Mouse (Mus musculus) lung, postnatal 25 days (tissue): ENCODE data around the gene Gm10073.
"Not testable (repeated sequence)": the region's sequence is repeated elsewhere in the genome, so short reads cannot be mapped to it uniquely, and the experiment has no call there.

Source experiments
- DNase-seq: peaks from one replicate; pipeline ENCODE4 v3.0.0; 2022; ENCODE audit warnings: low spot score

Gm10073 gene

GRCm38 (mm10) chr8:106573168-106573567, at the start of gene Gm10073:
Gene Gm10073 (minus strand): TSS chr8:106573461.
- not testable (repeated sequence) for DNase-seq

- no peak for DNase-seq
Observed at GRCm38 (mm10) chr8:106623016-106623415, 49.8 kb upstream of the Gm10073 start.

DNA sequence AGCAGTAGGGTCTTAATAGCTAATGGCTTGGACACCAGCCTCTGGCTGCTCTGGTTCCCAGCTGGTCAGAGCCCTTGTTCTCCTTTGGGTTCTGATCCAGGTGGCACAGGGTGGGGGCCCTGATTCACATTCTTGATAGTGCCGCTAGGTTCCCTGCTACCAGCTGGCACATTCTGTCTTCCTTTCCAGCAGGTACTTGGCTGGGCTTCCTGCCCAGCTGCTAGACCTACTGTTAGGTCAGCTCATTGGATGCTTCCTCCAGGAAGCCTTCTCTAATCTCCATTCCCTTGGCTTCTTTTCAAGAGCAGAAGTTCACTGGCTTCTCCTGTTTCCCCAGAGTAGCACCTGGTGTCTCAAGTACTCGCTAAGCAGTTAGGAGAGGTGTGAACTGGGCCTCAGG, 47.2 kb upstream of the Gm10073 start:
- DNase-seq, result peak; percentile 65

DNA sequence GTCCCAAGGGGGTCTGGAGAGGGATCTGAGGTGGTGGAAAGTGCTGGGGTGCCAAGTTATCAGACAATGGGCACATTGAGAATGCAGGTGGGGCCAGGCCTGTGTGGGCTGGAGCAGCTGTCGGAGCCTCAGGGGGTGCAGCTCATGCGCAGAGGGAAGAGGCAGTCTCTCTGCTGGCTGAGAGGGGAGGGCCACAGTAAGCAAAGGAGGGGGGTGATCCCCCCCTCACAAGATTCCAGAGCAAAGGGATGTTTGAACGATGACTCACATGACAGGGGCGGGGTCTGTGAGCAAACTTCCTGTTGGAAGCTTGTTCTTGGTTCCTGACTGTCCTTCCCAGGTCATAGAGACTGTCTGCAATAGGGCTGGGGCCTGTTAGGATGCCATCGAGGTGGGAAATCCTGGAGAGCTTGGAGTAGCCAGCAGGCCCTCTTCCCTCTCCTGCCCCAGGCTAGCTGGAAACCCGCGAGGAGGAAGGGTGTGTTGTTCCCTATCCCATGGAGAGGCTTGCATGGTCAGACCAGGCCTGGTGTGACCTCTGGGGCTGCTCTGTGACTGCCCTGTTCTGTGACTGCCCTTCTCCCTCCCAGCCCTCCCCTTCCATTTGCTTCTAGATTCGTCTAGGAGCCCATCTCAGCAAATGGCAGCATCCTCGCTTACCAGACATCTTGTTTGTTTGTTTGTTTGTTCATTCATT, 46.4 kb upstream of the Gm10073 start:
- peak; percentile 81 for DNase-seq

DNA sequence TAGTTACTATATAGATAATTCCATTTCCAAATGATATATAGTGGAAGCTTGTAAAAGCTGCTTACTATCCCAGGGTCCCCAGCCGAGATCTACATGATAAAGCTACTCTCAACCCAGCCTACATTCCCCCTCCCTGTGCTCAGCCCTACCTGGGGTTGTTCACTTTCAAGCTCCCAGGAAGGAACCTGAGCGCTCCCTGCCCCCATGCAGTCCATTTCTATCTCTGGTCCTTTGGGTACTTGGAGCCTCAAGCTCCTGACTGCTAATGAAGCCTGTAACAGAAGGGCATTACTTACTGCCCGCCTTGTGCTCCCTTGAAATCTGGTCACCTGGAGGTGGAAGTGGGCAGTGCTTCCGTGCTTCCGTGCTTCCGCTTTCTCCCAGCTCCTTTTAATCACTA, 45.1 kb upstream of the Gm10073 start:
- DNase-seq, result no peak

DNA sequence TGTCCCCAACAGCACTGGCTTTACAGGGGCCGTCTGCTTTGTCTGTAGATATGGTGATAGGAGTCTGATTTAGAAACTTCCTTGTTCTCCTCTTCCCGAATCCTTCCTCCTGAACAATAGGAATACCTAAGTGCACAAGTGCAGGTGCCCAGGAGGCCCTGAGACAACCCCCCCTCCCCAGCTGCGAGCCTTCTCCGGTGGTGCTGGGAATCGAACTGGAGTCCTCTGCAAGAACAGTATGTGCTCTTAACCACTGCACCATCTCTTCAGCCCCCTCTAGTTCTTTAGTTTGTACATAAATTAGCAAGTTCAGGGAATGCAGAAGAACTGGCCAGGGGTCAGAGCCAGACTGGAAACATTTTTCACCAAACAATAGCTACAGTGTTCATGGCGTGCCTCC, 44.6 kb upstream of the Gm10073 start:
- no peak for DNase-seq

DNA sequence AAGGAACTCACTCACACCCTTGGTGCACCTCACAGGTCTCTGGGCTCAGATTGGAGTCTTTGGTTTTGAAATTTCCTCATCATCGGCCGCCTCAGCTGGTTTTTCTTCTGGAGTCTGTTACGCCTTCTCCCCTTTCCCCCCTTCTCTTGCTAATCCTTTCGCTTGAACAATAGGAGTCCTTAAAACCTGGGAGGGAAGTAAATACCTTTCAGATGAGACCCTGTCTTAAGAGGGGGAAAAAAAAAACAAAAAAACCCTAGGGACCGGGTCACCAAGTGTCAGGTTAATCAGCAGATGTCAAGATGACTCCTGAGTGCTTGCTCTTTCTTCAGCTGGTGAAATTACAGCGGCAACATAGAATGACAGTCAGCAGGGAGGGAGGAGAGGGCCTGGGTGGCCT, 43.9 kb upstream of the Gm10073 start:
- DNase-seq, result no peak

GRCm38 (mm10) chr8:106616679-106617078, 43.4 kb upstream of the Gm10073 start:
- DNase-seq, result no peak

DNA sequence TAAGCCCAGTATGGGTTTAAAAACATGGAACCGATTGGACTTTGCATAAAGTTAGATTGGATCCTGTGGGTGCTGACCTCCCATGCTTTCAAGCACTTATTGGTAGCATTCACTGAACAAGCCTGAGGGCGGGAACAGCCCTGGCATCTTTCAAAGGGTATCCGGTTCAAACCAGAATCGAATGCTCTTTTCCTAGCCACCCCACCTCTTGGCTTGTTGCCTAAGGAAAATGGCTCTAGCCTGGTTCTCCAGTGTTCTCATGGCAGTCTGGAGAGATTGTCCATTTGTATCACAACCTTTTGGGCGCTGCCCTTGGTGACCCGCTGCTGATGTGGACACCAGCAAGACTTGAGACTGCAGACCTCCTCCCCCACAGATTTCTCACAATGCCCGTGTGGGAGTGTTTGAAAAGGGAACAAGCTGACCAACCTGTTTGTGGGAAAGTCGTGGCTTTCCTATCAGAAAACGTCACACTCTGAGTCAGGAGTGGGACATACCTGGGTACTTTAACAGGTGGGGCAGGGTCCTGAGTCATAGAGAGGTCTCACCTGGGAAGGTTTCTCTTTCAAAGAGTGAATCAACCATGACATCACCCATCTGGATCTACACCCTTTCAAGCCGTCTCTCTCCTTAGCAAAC, 42.5 kb upstream of the Gm10073 start:
- DNase-seq, result peak; percentile 60

GRCm38 (mm10) chr8:106614704-106615103, 41.4 kb upstream of the Gm10073 start:
- no peak for DNase-seq

GRCm38 (mm10) chr8:106612047-106612446, 38.8 kb upstream of the Gm10073 start:
- no peak for DNase-seq

GRCm38 (mm10) chr8:106610958-106611640, 37.8 kb upstream of the Gm10073 start:
- peak; percentile 83 for DNase-seq

GRCm38 (mm10) chr8:106609076-106609903, 36.0 kb upstream of the Gm10073 start:
- no peak for DNase-seq

GRCm38 (mm10) chr8:106608425-106608824, 35.2 kb upstream of the Gm10073 start:
- DNase-seq, result no peak

GRCm38 (mm10) chr8:106607783-106608182, 34.5 kb upstream of the Gm10073 start:
- not testable (repeated sequence) for DNase-seq

DNA sequence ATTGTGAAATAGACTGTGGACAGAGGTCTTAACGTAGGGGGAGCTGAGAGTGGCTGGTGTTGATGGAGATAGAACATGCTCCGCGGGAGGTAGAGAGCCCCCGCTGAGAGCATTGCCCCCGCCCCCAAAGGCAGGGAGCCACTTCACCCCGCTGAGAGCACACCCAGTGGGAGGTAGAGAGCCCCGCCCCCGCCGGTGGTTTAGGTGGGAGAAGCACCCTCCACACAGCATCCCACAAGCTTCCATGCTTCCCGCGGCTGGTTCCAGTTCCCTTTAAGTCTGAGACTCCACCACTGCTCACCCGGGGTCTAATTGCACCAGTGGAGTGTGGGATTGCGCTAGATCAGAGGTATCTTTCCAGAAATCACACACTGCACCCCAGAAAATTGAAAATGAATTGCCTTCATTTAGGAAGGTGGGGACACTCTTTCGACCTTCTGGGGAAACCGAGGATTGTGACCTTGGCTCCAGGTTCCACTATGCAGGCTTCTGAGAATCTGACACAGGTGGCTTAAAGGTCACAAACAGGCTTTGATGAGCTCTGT, 33.4 kb upstream of the Gm10073 start:
- no peak for DNase-seq

- no peak for DNase-seq
Observed at GRCm38 (mm10) chr8:106606121-106606520, 32.9 kb upstream of the Gm10073 start.

DNA sequence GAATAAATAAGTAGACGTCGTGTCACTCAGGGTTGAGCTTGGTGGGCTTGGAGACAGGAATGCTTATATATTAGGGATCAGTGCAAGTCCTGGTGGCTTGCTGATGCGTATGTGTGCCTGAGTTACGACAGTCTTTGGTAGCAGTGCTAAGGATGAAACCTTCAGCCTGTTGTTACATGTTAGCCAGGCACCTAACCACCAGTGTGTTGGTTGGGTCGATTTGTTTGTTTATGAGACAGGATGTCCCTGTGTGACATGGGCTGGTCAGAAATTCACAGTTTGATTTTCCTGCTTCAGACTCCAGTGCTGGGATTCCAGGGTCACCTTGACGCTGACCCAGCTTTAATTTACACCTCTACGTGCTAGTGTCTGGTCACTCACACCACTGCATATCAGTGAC, 32.4 kb upstream of the Gm10073 start:
- no peak for DNase-seq

DNA sequence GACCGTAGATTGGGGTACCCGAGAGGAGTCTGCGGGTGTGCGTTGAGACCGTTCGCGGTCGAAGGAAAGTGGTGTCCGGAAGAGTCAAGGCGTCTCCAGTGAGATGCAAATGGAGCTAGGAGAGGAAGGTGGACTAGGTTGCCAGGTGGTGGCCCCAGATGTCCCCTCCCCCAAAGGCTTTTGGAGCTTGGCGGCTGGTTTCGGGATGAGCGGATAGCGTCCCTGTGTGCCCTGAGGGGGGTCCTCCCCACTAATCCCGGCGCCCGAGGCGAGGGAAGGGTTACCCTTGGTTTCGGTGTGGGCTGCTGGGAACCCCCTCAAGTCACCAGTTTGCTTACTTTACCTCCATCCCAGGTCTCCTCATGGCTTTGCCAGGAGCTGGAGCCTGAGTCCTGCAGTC, 30.7 kb upstream of the Gm10073 start:
- no peak for DNase-seq

DNA sequence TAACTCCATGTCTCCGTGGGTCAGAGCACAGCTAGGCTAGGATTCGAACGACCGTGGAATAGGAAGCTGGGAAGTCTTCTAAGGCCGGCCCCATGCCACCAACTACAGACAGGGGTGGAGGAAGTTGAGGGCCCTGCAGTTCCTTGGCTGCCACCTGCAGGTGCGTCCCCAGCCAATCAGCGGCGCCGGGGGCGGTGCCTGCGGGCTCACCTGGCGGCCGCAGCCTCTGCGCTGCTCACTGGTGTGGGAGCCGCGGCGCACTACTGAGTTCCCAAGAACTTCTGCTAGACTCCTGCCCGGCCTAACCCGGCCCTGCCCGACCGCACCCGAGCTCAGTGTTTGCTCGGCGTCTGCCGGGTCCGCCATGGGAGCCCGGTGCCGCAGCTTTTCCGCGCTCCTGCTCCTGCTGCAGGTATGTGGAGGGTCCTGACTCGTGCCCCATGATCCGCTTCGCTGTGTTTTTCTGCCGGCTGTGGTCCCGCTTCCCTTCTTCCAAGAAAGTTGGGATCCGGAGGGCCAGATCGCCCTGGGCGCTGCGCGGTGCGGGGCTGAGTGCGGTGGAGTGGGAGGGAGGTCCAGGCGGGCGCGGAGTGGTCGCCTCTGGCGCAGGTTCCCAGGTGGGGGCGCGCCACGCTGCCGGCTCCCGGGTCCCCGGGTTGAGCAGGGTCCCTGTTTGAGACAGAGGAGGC, 30.0 kb upstream of the Gm10073 start, which contains the start of gene Cdh1:
Cdh1 (plus strand) TSS at position 221 of the 689 bp plus-strand sequence.
- peak; percentile 92 for DNase-seq

GRCm38 (mm10) chr8:106599265-106599979, 26.2 kb upstream of the Gm10073 start:
- no peak for DNase-seq
